ENCODE assay signal across 8 mouse cellular contexts in genomic region chrX:95012033-95012432, GRCm38 (mm10). TPM values are rescaled to one million over a fixed set of nuclear protein-coding genes. Genes with fewer than 3 reads are reported as not detected.
DNase-seq lines count a peak whose midpoint lies in the region; ATAC-seq and TF ChIP-seq lines count a peak whose summit lies in the region.
"Had no signal": no experiment of that assay in that cellular context is flagged by ENCODE, and none has a peak within 500 bp of the region (broad histone marks: within the 10 kb centered on the region; RNA-seq: fewer than 3 reads in every experiment).

No protein-coding gene starts in this region.

- 22% methylated on average over 4 of the region's 4 CpGs for WGBS in intestine, postnatal 0 days
- WGBS in intestine, embryonic 16.5 days, result 23% methylated on average over 4 of the region's 4 CpGs
- WGBS in thymus, adult 2 months, result 9% methylated on average over 4 of the region's 4 CpGs
- WGBS in neural tube, embryonic 15.5 days, result 24% methylated on average over 4 of the region's 4 CpGs

- no peaks in the 10 kb centered on the region for H3K36me3 ChIP-seq in intestine, postnatal 0 days (ENCODE audit: control insufficient read depth, insufficient read depth)
- H3K36me3 ChIP-seq in intestine, embryonic 16.5 days (ENCODE audit: control insufficient read depth, insufficient read depth, low read length), result no peaks in the 10 kb centered on the region
- H3K36me3 ChIP-seq in thymus, adult 2 months (ENCODE audit: control insufficient read depth, insufficient read depth, low read length), result no peaks in the 10 kb centered on the region
- H3K36me3 ChIP-seq in neural tube, embryonic 15.5 days, result no peaks in the 10 kb centered on the region

- no peak for TF ChIP-seq POLR2A in thymus, adult 2 months (IDR thresholded peaks at IDR 0.05; ENCODE audit: control insufficient read depth, extremely low read depth, insufficient read depth, low read length, poor library complexity)

- no peak for ATAC-seq in intestine, postnatal 0 days
- ATAC-seq in intestine, embryonic 16.5 days, result no peak
- ATAC-seq in common myeloid progenitor, adult 5-6 weeks (replicated peaks; ENCODE audit: low read depth, poor library complexity, severe bottlenecking), result peak; percentile 71; the same call in 1 of the 2 replicates
- ATAC-seq in neural tube, embryonic 15.5 days (ENCODE audit: low FRiP score), result no peak

- intact Hi-C loops in gastrocnemius, postnatal 36 days (cut with DNase I), result loop anchor here (10.0 kb wide), 1 partner anchor 337 kb away; no protein-coding TSS in a partner anchor

- H3K4me3 ChIP-seq in intestine, postnatal 0 days (ENCODE audit: low read depth, low read length), result no peak overlapping the region
- H3K4me3 ChIP-seq in intestine, embryonic 16.5 days (ENCODE audit: low read length), result no peak overlapping the region
- no peak overlapping the region for H3K4me3 ChIP-seq in thymus, adult 2 months (ENCODE audit: control insufficient read depth, insufficient read depth, low read length)
- no peak overlapping the region for H3K4me3 ChIP-seq in neural tube, embryonic 15.5 days (replicated peaks)

- H3K27ac ChIP-seq in intestine, postnatal 0 days (ENCODE audit: low read depth, low read length), result no peak overlapping the region
- no peak overlapping the region for H3K27ac ChIP-seq in intestine, embryonic 16.5 days (ENCODE audit: low read length)
- H3K27ac ChIP-seq in thymus, adult 2 months (ENCODE audit: control insufficient read depth, insufficient read depth, low read length), result no peak overlapping the region
- no peak overlapping the region for H3K27ac ChIP-seq in neural tube, embryonic 15.5 days (replicated peaks)

- H3K4me2 ChIP-seq in intestine, postnatal 0 days (replicated peaks; ENCODE audit: low read depth), result no peak overlapping the region
- no peak overlapping the region for H3K4me2 ChIP-seq in intestine, embryonic 16.5 days (ENCODE audit: low read depth, low read length)
- no peak overlapping the region for H3K4me2 ChIP-seq in neural tube, embryonic 15.5 days

- H3K4me1 ChIP-seq in intestine, postnatal 0 days (replicated peaks; ENCODE audit: control insufficient read depth, insufficient read depth, low read length), result no peaks in the 10 kb centered on the region
- H3K4me1 ChIP-seq in intestine, embryonic 16.5 days (ENCODE audit: control insufficient read depth, insufficient read depth, low read length), result no peaks in the 10 kb centered on the region
- H3K4me1 ChIP-seq in thymus, adult 2 months (replicated peaks; ENCODE audit: control insufficient read depth, insufficient read depth, low read length), result no peaks in the 10 kb centered on the region
- no peaks in the 10 kb centered on the region for H3K4me1 ChIP-seq in neural tube, embryonic 15.5 days

- peak; percentile 2 for DNase-seq in thymus, adult 2 months
- no peak for DNase-seq in thymus, postnatal 36 days
- DNase-seq in gastrocnemius, postnatal 36 days, result no peak

- no peak overlapping the region for H3K9ac ChIP-seq in intestine, postnatal 0 days (ENCODE audit: low read depth, low read length)
- H3K9ac ChIP-seq in intestine, embryonic 16.5 days (ENCODE audit: low read depth, low read length), result no peak overlapping the region
- H3K9ac ChIP-seq in neural tube, embryonic 15.5 days (replicated peaks), result no peak overlapping the region

- peak; percentile 73 for TF ChIP-seq CTCF in intestine, postnatal 0 days (IDR thresholded peaks at IDR 0.05; ENCODE audit: low read depth)
- no peak for TF ChIP-seq CTCF in thymus, adult 2 months (IDR thresholded peaks at IDR 0.05; ENCODE audit: borderline replicate concordance, control insufficient read depth, extremely low read depth, insufficient read depth, low read length, poor library complexity)

- H3K27me3 ChIP-seq in intestine, postnatal 0 days (replicated peaks; ENCODE audit: control insufficient read depth, insufficient read depth, low read length), result 0 out of 2 replicates have a peak, but pooled peaks cover 4% of the 10 kb centered on the region
- no peaks in the 10 kb centered on the region for H3K27me3 ChIP-seq in intestine, embryonic 16.5 days (replicated peaks; ENCODE audit: control insufficient read depth, insufficient read depth, low read length)
- no peaks in the 10 kb centered on the region for H3K27me3 ChIP-seq in thymus, adult 2 months (ENCODE audit: control insufficient read depth, insufficient read depth, low read length)
- H3K27me3 ChIP-seq in neural tube, embryonic 15.5 days (replicated peaks), result 0 out of 2 replicates have a peak, but pooled peaks cover under 1% of the 10 kb centered on the region

- H3K9me3 ChIP-seq in intestine, postnatal 0 days (ENCODE audit: control insufficient read depth), result no peaks in the 10 kb centered on the region
- no peaks in the 10 kb centered on the region for H3K9me3 ChIP-seq in intestine, embryonic 16.5 days (ENCODE audit: control insufficient read depth, low read length)
- no peaks in the 10 kb centered on the region for H3K9me3 ChIP-seq in neural tube, embryonic 15.5 days (replicated peaks)

RNA-seq across cellular contexts. Expression of gene Spin4, which starts 14.4 kb away (rescaled TPM):
- 2.4 and 2.6 TPM in 2 replicates for polyA plus RNA-seq in intestine, postnatal 0 days (2015; fragmentation: Nextera tagmentation; extraction: Ambion mirVana)
- 4.5 and 4.9 TPM in 2 replicates for polyA plus RNA-seq in intestine, embryonic 16.5 days (2015; fragmentation: Nextera tagmentation; extraction: Ambion mirVana)
- polyA plus RNA-seq in thymus, adult 2 months (2012; rRNA removed), result 0.10 and 0.19 TPM in 2 replicates
- 0.55 TPM in 1 of 2 replicates, not detected in the other for total RNA-seq in common myeloid progenitor, adult 5-6 weeks (2017)
- polyA plus RNA-seq in neural tube, embryonic 15.5 days (2015; fragmentation: Nextera tagmentation; extraction: Ambion mirVana), result 3.3 and 3.7 TPM in 2 replicates
- total RNA-seq in gastrocnemius, postnatal 36 days (2021), result under 1 TPM; 0.46 to 0.54 TPM
- total RNA-seq: neutrophil, adult 5-6 weeks had no signal
